Mouse (Mus musculus): ENCODE data around the gene Setd1b. TPM values are rescaled to one million over a fixed set of nuclear protein-coding genes. Genes with fewer than 3 reads are reported as not detected.

The Setd1b gene
- total and polyA plus RNA-seq, 3 experiments = 3.0 to 23.5 TPM; not detected in 1

GRCm38 (mm10) chr5:123135471-123136360 lies 6.3 kb upstream of the Setd1b start:
- Histone ChIP-seq H3K9ac (ENCODE audit: control insufficient read depth, low read depth, low read length, poor library complexity, severe bottlenecking) (peak overlapping the region; percentile 87), H3K9me3 (replicated peaks; ENCODE audit: insufficient read depth, low read length) (no peaks in the 10 kb centered on the region), H3K4me3 (ENCODE audit: control insufficient read depth in 1 of 2, insufficient read depth in 1 of 2, low read depth in 2 of 2, low read length in 2 of 2) (peak overlapping the region; percentile 37 to 48), H3K36me3 (ENCODE audit: control insufficient read depth in 1 of 2, insufficient read depth in 2 of 2, low read length in 2 of 2) (peaks cover 0 to 29% of the 10 kb centered on the region in 2 experiments; a peak in 2 of 4 replicates), H3K4me1 (ENCODE audit: control insufficient read depth in 1 of 2, insufficient read depth in 2 of 2, low read length in 2 of 2) (peaks cover 4 to 34% of the 10 kb centered on the region in 2 experiments; a peak in 3 of 4 replicates), H3K79me2 (ENCODE audit: control insufficient read depth, insufficient read depth, low read length, poor library complexity) (peaks cover 37% of the 10 kb centered on the region), H3K27ac (ENCODE audit: control insufficient read depth, low read depth, low read length) (peak overlapping the region; percentile 100), H3K27me3 (ENCODE audit: control insufficient read depth in 1 of 2, insufficient read depth in 2 of 2, low read length in 2 of 2) (no peaks in the 10 kb centered on the region)
- DNase-seq (ENCODE audit: low read depth, low spot score) = peak; percentile 92
- no peak for TF ChIP-seq NRF1 (IDR thresholded peaks at IDR 0.05; ENCODE audit: insufficient read depth, low read depth, low read length, poor library complexity, severe bottlenecking)
- peak; percentile 70 for TF ChIP-seq NELFE (IDR thresholded peaks at IDR 0.05; ENCODE audit: low read depth, low read length)
- no peak for TF ChIP-seq CTCF (IDR thresholded peaks at IDR 0.05 in 2 of 3, conservative IDR thresholded peaks at IDR 0.05 in 1 of 3; ENCODE audit: control insufficient read depth in 1 of 3, insufficient read depth in 1 of 3, low read depth in 2 of 3, low read length in 3 of 3, poor library complexity in 1 of 3, severe bottlenecking in 1 of 3)
- no peak; the same call in 1 of the 2 replicates for TF ChIP-seq MXI1 (IDR thresholded peaks at IDR 0.05; ENCODE audit: low read depth, low read length)
- TF ChIP-seq MEF2A (IDR thresholded peaks at IDR 0.05; ENCODE audit: extremely low read depth, insufficient replicate concordance, low read depth, low read length, poor library complexity, severe bottlenecking) = peak; percentile 29; the same call in 1 of the 2 replicates
- peak; percentile 4 to 53; a peak in 1 of 4 replicates for TF ChIP-seq EP300 (IDR thresholded peaks at IDR 0.05; ENCODE audit: low read depth in 1 of 2, low read length in 2 of 2)
- TF ChIP-seq GATA1 (IDR thresholded peaks at IDR 0.05; ENCODE audit: low read depth, low read length) = peak; percentile 55; the same call in 1 of the 2 replicates
- TF ChIP-seq CHD2 (IDR thresholded peaks at IDR 0.05; ENCODE audit: low read length) = no peak
- peak; percentile 82 for TF ChIP-seq TBP (IDR thresholded peaks at IDR 0.05; ENCODE audit: low read depth, low read length)
- TF ChIP-seq HCFC1 (IDR thresholded peaks at IDR 0.05; ENCODE audit: low read depth, low read length) = 0 out of 2 replicates have a peak, but pooled peaks have one; percentile 15
- TF ChIP-seq E2F4 (IDR thresholded peaks at IDR 0.05; ENCODE audit: borderline replicate concordance, low read depth, low read length) = no peak
- no peak for TF ChIP-seq RAD21 (IDR thresholded peaks at IDR 0.05; ENCODE audit: low read depth, low read length)
- TF ChIP-seq TCF12 (IDR thresholded peaks at IDR 0.05; ENCODE audit: low read depth, low read length) = peak; percentile 61
- TF ChIP-seq ZKSCAN1 (IDR thresholded peaks at IDR 0.05; ENCODE audit: low read depth, low read length) = no peak
- TF ChIP-seq POLR2AphosphoS2 (IDR thresholded peaks at IDR 0.05; ENCODE audit: low read length) = peak; percentile 54; the same call in 1 of the 2 replicates
- TF ChIP-seq GABPA (IDR thresholded peaks at IDR 0.05; ENCODE audit: low read depth, low read length) = no peak
- peak; percentile 56 for TF ChIP-seq BHLHE40 (IDR thresholded peaks at IDR 0.05; ENCODE audit: borderline replicate concordance, low read depth, low read length)
- TF ChIP-seq USF2 (IDR thresholded peaks at IDR 0.05; ENCODE audit: borderline replicate concordance in 1 of 2, insufficient read depth in 1 of 2, low read depth in 1 of 2, low read length in 2 of 2) = no peak
- no peak; the same call in 1 of the 2 replicates for TF ChIP-seq KAT2A (conservative IDR thresholded peaks at IDR 0.05; ENCODE audit: low read depth, low read length)
- TF ChIP-seq POLR2A (IDR thresholded peaks at IDR 0.05; ENCODE audit: control insufficient read depth in 1 of 2, insufficient read depth in 1 of 2, low read depth in 1 of 2, low read length in 2 of 2, poor library complexity in 1 of 2) = peak; percentile 25 to 72; a peak in 3 of 4 replicates
- TF ChIP-seq ETS1 (IDR thresholded peaks at IDR 0.05; ENCODE audit: low read depth, low read length) = peak; percentile 74
- no peak for TF ChIP-seq MAX (IDR thresholded peaks at IDR 0.05; ENCODE audit: low read length)
- TF ChIP-seq ZNF384 (IDR thresholded peaks at IDR 0.05; ENCODE audit: low read depth, low read length) = no peak
- TF ChIP-seq MAFK (IDR thresholded peaks at IDR 0.05; ENCODE audit: borderline replicate concordance, low read depth, low read length) = no peak
- no peak for TF ChIP-seq UBTF (IDR thresholded peaks at IDR 0.05; ENCODE audit: borderline replicate concordance, insufficient read depth, low read depth, low read length)
- no peak for TF ChIP-seq MYC (IDR thresholded peaks at IDR 0.05; ENCODE audit: low read depth, low read length)
- TF ChIP-seq ELF1 (IDR thresholded peaks at IDR 0.05; ENCODE audit: low read depth, low read length) = no peak
- peak; percentile 48; the same call in 1 of the 2 replicates for TF ChIP-seq CHD1 (IDR thresholded peaks at IDR 0.05; ENCODE audit: low read depth, low read length)
- no peak; the same call in 1 of the 2 replicates for TF ChIP-seq ZMIZ1 (IDR thresholded peaks at IDR 0.05; ENCODE audit: low read depth, low read length)
- TF ChIP-seq JUND (IDR thresholded peaks at IDR 0.05; ENCODE audit: low read depth, low read length) = no peak
- no peak for TF ChIP-seq POLR2AphosphoS5 (IDR thresholded peaks at IDR 0.05; ENCODE audit: borderline replicate concordance, low read depth, low read length)
- no peak; the same call in 1 of the 2 replicates for TF ChIP-seq MAZ (IDR thresholded peaks at IDR 0.05; ENCODE audit: low read depth, low read length)
- 0 out of 2 replicates have a peak, but pooled peaks have one; percentile 52 for TF ChIP-seq SIN3A (IDR thresholded peaks at IDR 0.05; ENCODE audit: low read length)
- TF ChIP-seq SMC3 (IDR thresholded peaks at IDR 0.05; ENCODE audit: low read depth, low read length) = no peak; the same call in 1 of the 2 replicates

All from MEL (cell line).